Mouse (Mus musculus): Measurements from ENCODE around the gene Gm11985. TPM values are rescaled to one million over a fixed set of nuclear protein-coding genes. Genes with fewer than 3 reads are reported as not detected.
A peak's percentile ranks its signal among the peaks of the same experiment; 100 is the strongest.

Gene Gm11985
- polyA plus RNA-seq, 1 experiment from 2014 or later, result not detected

DNA sequence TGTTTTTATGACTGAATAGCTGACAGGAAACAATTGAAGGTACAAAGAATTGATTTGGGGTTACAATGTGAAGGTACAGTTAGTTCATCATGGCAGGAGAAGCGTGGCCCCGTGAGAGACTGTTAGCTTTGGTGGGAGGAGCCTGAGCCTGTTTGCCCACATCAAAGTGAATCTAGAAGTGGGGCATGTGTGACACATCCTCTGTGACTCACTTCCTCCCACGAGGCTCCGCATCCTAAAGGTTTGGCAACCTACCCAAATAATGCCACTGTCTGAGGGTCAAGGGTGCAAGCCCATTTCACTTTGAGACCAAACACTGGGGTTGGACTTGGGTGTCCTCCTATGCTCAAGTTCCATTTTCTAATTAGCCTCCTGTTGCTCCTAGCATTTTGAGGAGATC lies 43.1 kb downstream of the Gm11985 start:
- 71% methylated on average over 4 of the region's 4 CpGs for WGBS
- DNase-seq (ENCODE audit: low spot score), result no peak
- Histone ChIP-seq H3K27ac (replicated peaks; ENCODE audit: low read depth, low read length) (no peak overlapping the region), H3K9me3 (ENCODE audit: control insufficient read depth, low read length) (no peaks in the 10 kb centered on the region), H3K4me2 (ENCODE audit: low read depth, severe bottlenecking) (no peak overlapping the region), H3K9ac (ENCODE audit: low read length) (no peak overlapping the region), H3K27me3 (ENCODE audit: control insufficient read depth, insufficient read depth, low read length) (no peaks in the 10 kb centered on the region), H3K36me3 (ENCODE audit: control insufficient read depth, insufficient read depth, low read length) (no peaks in the 10 kb centered on the region), H3K4me3 (ENCODE audit: low read depth, low read length) (no peak overlapping the region), H3K4me1 (ENCODE audit: control insufficient read depth, insufficient read depth, low read length) (peaks cover 5% of the 10 kb centered on the region)
- ATAC-seq (ENCODE audit: insufficient number of reproducible peaks, low FRiP score, low TSS enrichment, low read depth), result no peak

DNA sequence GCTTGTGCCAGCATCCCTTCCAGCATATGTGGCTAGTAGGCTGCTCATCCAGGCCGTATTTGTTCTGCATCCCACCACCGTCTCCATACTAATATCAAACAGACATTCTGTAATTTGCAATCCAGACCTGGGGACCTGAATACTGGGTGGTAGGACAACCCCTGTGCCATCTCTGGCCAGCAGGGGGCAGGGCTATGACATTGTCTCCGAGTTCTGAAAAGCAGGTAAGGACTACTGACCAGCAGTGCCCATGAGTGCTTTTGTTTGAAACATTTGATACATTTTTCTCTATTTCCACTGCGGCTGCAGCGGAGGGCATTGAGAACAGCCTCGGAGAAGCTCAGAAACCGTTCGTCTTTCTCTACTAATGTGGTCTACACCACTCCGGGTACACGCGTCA lies 44.0 kb downstream of the Gm11985 start:
- ATAC-seq (ENCODE audit: insufficient number of reproducible peaks, low FRiP score, low TSS enrichment, low read depth) (no peak), DNase-seq (ENCODE audit: low spot score) (peak; percentile 37)
- Histone ChIP-seq H3K27ac (replicated peaks; ENCODE audit: low read depth, low read length) (no peak overlapping the region), H3K27me3 (ENCODE audit: control insufficient read depth, insufficient read depth, low read length) (no peaks in the 10 kb centered on the region), H3K4me2 (ENCODE audit: low read depth, severe bottlenecking) (no peak overlapping the region), H3K36me3 (ENCODE audit: control insufficient read depth, insufficient read depth, low read length) (no peaks in the 10 kb centered on the region), H3K4me3 (ENCODE audit: low read depth, low read length) (no peak overlapping the region), H3K9ac (ENCODE audit: low read length) (no peak overlapping the region), H3K9me3 (ENCODE audit: control insufficient read depth, low read length) (no peaks in the 10 kb centered on the region), H3K4me1 (ENCODE audit: control insufficient read depth, insufficient read depth, low read length) (peaks cover 5% of the 10 kb centered on the region)
- 87% methylated on average over 11 of the region's 11 CpGs for WGBS

DNA sequence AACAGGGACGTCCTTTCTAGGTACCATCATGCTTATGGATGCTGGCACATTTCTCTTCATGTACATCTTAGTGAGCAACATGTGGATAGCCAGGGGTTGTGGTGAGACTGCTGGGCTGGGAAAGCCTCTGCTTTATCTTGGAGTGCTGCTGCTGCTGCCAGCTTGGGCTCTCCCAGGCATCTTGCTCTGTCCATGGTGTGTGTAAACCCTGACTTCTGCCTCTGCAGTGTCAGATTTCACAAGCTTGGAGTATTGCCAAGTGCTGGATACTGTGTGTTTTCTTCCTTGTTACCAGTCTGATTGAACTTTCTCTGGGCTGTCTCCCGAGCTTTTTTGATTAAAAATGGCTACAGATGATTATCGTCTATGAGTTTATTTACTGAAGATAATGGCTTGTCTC lies 45.6 kb downstream of the Gm11985 start:
- DNase-seq (ENCODE audit: low spot score), result peak; percentile 60
- 44% methylated on average over 3 of the region's 3 CpGs for WGBS

DNA sequence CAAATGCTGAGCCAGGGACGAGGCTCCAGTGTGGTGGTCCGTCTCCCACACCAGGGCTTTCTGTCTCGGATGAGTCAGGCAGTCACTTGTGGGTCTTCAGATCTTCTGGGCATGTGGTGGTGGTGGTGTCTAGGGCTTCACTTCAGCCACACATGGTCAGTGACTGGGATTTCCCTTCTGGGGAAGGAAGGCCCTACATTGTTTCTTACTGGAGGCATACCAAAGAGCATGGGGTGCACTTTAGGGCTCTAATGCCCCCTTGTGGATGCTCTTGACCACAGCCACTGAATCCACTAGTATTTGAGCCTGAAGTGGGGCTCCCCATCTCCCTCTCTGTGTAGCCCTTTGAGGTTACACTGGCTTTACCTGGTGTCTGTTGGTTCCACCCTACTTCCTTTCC lies 47.9 kb downstream of the Gm11985 start:
- Histone ChIP-seq H3K9ac (ENCODE audit: low read length) (no peak overlapping the region), H3K27ac (replicated peaks; ENCODE audit: low read depth, low read length) (no peak overlapping the region), H3K36me3 (ENCODE audit: control insufficient read depth, insufficient read depth, low read length) (no peaks in the 10 kb centered on the region), H3K4me2 (ENCODE audit: low read depth, severe bottlenecking) (no peak overlapping the region), H3K4me1 (ENCODE audit: control insufficient read depth, insufficient read depth, low read length) (peaks cover 5% of the 10 kb centered on the region), H3K4me3 (ENCODE audit: low read depth, low read length) (no peak overlapping the region), H3K27me3 (ENCODE audit: control insufficient read depth, insufficient read depth, low read length) (no peaks in the 10 kb centered on the region), H3K9me3 (ENCODE audit: control insufficient read depth, low read length) (no peaks in the 10 kb centered on the region)
- WGBS, result 92% methylated on average over 3 of the region's 3 CpGs
- no peak for DNase-seq (ENCODE audit: low spot score)
- ATAC-seq (ENCODE audit: insufficient number of reproducible peaks, low FRiP score, low TSS enrichment, low read depth), result 0 out of 2 replicates have a peak, but pooled peaks have one; percentile 12

More for the DNA sequence above, 45.6 kb downstream of the Gm11985 start:
- Histone ChIP-seq H3K36me3 (ENCODE audit: control insufficient read depth, insufficient read depth, low read length) (no peaks in the 10 kb centered on the region), H3K9ac (ENCODE audit: low read length) (no peak overlapping the region), H3K4me2 (ENCODE audit: low read depth, severe bottlenecking) (no peak overlapping the region), H3K27ac (replicated peaks; ENCODE audit: low read depth, low read length) (no peak overlapping the region), H3K9me3 (ENCODE audit: control insufficient read depth, low read length) (no peaks in the 10 kb centered on the region), H3K27me3 (ENCODE audit: control insufficient read depth, insufficient read depth, low read length) (no peaks in the 10 kb centered on the region), H3K4me3 (ENCODE audit: low read depth, low read length) (no peak overlapping the region), H3K4me1 (ENCODE audit: control insufficient read depth, insufficient read depth, low read length) (peaks cover 5% of the 10 kb centered on the region)
- ATAC-seq (ENCODE audit: insufficient number of reproducible peaks, low FRiP score, low TSS enrichment, low read depth), result peak; percentile 60; the same call in 1 of the 2 replicates

DNA sequence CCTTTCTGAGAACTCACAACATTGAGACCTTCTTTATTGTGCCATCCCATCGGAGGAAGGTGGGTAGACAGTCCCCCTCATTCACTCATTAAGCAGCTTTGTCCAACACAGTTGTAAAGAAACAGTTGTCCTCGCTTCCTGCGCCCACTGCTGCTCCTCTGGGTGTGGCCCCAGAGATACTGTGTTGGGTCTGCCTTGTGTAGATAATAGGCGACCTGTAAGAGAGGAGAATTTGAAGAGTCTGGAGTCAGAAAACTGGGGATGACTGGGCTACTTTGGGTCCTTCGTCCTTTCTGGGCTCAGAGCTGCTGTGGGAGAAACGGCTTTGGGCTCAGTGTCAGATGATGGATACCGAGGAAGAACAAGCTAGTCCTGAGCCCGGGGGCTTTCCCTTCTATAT lies 50.0 kb downstream of the Gm11985 start:
- H3K4me1 ChIP-seq (ENCODE audit: control insufficient read depth, insufficient read depth, low read length), result peaks cover 5% of the 10 kb centered on the region
- no peaks in the 10 kb centered on the region for H3K9me3 ChIP-seq (ENCODE audit: control insufficient read depth, low read length)
- no peaks in the 10 kb centered on the region for H3K27me3 ChIP-seq (ENCODE audit: control insufficient read depth, insufficient read depth, low read length)
- WGBS, result 93% methylated on average over 8 of the region's 8 CpGs
- DNase-seq (ENCODE audit: low spot score), result no peak
- H3K36me3 ChIP-seq (ENCODE audit: control insufficient read depth, insufficient read depth, low read length), result no peaks in the 10 kb centered on the region
- H3K4me2 ChIP-seq (ENCODE audit: low read depth, severe bottlenecking), result no peak overlapping the region
- no peak overlapping the region for H3K4me3 ChIP-seq (ENCODE audit: low read depth, low read length)
- no peak for ATAC-seq (ENCODE audit: insufficient number of reproducible peaks, low FRiP score, low TSS enrichment, low read depth)
- no peak overlapping the region for H3K9ac ChIP-seq (ENCODE audit: low read length)
- no peak overlapping the region for H3K27ac ChIP-seq (replicated peaks; ENCODE audit: low read depth, low read length)

DNA sequence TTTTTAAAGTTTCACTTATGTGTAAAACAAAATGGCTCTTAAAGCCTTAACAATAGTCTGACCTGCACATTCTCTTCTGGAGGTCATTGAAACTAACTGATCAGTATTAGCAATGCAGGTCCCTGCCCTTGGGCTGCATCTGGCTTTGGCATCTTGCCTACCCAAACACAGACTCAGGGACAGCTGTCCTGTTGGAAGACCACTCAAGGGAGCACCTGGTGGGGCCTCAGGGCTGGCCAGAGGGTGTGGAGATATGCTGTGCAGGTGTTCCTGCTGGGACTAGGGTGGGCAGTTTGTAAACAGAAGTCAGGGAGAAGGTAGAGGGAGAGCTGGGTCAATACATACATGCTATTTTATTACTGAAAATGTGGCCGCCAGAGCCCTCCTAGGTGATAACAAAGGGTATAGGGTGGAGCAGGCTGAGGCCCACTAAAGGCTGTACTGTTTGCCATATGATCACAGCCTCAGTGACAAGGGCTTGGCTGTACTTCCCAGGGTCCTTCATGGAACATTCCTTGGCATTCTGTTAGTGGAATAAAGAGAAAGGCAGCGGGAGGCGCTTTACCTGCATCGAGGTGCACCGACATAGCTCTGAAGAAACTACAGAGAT lies 52.0 kb downstream of the Gm11985 start:
- Histone ChIP-seq H3K4me3 (ENCODE audit: low read depth, low read length) (no peak overlapping the region), H3K27me3 (ENCODE audit: control insufficient read depth, insufficient read depth, low read length) (no peaks in the 10 kb centered on the region), H3K36me3 (ENCODE audit: control insufficient read depth, insufficient read depth, low read length) (no peaks in the 10 kb centered on the region), H3K4me2 (ENCODE audit: low read depth, severe bottlenecking) (no peak overlapping the region), H3K9me3 (ENCODE audit: control insufficient read depth, low read length) (no peaks in the 10 kb centered on the region), H3K4me1 (ENCODE audit: control insufficient read depth, insufficient read depth, low read length) (no peaks in the 10 kb centered on the region), H3K27ac (replicated peaks; ENCODE audit: low read depth, low read length) (no peak overlapping the region), H3K9ac (ENCODE audit: low read length) (no peak overlapping the region)
- no peak for ATAC-seq (ENCODE audit: insufficient number of reproducible peaks, low FRiP score, low TSS enrichment, low read depth)
- no peak for DNase-seq (ENCODE audit: low spot score)
- WGBS, result 91% methylated on average over 5 of the region's 5 CpGs

DNA sequence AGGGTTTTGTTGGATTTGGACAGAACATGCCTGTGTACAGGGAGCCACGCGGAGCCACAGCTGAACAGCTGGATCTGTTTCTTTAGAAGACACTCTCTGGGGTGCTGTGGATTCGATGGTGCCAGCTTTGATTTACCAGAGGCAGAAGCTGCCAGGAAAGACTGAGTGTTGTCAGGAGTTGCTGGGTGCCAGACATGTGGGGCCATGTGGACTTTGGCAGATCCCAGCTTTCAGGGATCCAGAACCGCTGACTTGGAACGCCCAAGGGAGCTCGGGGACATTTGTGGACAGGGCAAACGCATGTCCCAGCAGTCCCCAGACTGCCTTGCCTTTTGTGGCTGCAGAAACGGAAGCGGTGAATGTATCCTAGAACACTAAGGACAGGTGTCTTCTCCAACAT lies 52.6 kb downstream of the Gm11985 start:
- no peak overlapping the region for H3K9ac ChIP-seq (ENCODE audit: low read length)
- no peak for DNase-seq (ENCODE audit: low spot score)
- no peak overlapping the region for H3K4me3 ChIP-seq (ENCODE audit: low read depth, low read length)
- H3K4me1 ChIP-seq (ENCODE audit: control insufficient read depth, insufficient read depth, low read length), result no peaks in the 10 kb centered on the region
- H3K27ac ChIP-seq (replicated peaks; ENCODE audit: low read depth, low read length), result no peak overlapping the region
- ATAC-seq (ENCODE audit: insufficient number of reproducible peaks, low FRiP score, low TSS enrichment, low read depth), result no peak
- no peaks in the 10 kb centered on the region for H3K9me3 ChIP-seq (ENCODE audit: control insufficient read depth, low read length)
- H3K27me3 ChIP-seq (ENCODE audit: control insufficient read depth, insufficient read depth, low read length), result no peaks in the 10 kb centered on the region
- WGBS, result 85% methylated on average over 9 of the region's 9 CpGs
- H3K4me2 ChIP-seq (ENCODE audit: low read depth, severe bottlenecking), result no peak overlapping the region
- H3K36me3 ChIP-seq (ENCODE audit: control insufficient read depth, insufficient read depth, low read length), result no peaks in the 10 kb centered on the region

DNA sequence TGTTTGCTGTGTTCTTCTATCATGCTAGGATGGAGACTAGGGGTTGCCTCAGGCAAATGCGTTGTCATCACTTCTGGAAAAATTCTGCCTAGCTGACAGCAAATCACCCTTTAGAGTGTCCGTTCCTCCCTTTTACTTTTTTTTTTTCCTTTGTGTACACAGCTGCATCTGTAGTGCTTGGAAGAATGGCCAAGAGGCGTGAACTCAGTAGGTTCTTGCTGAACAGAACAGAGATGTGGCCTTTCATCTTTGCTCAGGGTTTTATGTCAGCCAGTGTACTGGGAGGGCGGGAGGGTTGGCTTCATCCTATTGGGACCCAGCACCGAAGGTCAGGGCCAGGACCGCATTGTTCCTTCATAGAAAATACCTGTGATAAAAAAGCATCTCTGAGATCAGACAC lies 53.1 kb downstream of the Gm11985 start:
- no peak overlapping the region for H3K4me3 ChIP-seq (ENCODE audit: low read depth, low read length)
- H3K9ac ChIP-seq (ENCODE audit: low read length), result no peak overlapping the region
- H3K27me3 ChIP-seq (ENCODE audit: control insufficient read depth, insufficient read depth, low read length), result no peaks in the 10 kb centered on the region
- WGBS, result 85% methylated on average over 6 of the region's 6 CpGs
- H3K4me2 ChIP-seq (ENCODE audit: low read depth, severe bottlenecking), result no peak overlapping the region
- H3K36me3 ChIP-seq (ENCODE audit: control insufficient read depth, insufficient read depth, low read length), result no peaks in the 10 kb centered on the region
- DNase-seq (ENCODE audit: low spot score) (no peak), ATAC-seq (ENCODE audit: insufficient number of reproducible peaks, low FRiP score, low TSS enrichment, low read depth) (no peak)
- H3K27ac ChIP-seq (replicated peaks; ENCODE audit: low read depth, low read length), result no peak overlapping the region
- no peaks in the 10 kb centered on the region for H3K4me1 ChIP-seq (ENCODE audit: control insufficient read depth, insufficient read depth, low read length)
- H3K9me3 ChIP-seq (ENCODE audit: control insufficient read depth, low read length), result no peaks in the 10 kb centered on the region

DNA sequence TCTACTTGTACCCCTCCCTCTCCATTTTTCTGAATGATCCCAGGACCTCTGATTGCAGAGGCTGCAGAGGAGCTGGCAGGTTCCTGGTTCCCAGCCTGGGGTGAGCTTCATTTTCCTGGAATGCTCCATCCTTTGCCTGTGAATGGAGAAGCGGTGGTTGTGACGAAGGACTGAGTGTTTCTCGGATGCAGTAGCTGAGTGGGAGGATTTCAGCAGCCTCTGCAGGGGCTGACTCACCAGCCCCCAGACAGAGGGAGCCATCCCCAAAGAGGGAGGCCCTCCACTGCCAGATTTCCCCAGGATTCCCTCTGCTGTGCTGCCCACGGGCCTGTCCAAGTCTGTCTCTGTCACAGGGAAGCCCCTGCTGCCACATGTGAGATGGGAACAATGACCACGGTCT lies 54.0 kb downstream of the Gm11985 start:
- Histone ChIP-seq H3K4me1 (ENCODE audit: control insufficient read depth, insufficient read depth, low read length) (no peaks in the 10 kb centered on the region), H3K4me3 (ENCODE audit: low read depth, low read length) (no peak overlapping the region), H3K27ac (replicated peaks; ENCODE audit: low read depth, low read length) (no peak overlapping the region), H3K9ac (ENCODE audit: low read length) (no peak overlapping the region), H3K27me3 (ENCODE audit: control insufficient read depth, insufficient read depth, low read length) (no peaks in the 10 kb centered on the region), H3K9me3 (ENCODE audit: control insufficient read depth, low read length) (no peaks in the 10 kb centered on the region), H3K36me3 (ENCODE audit: control insufficient read depth, insufficient read depth, low read length) (no peaks in the 10 kb centered on the region), H3K4me2 (ENCODE audit: low read depth, severe bottlenecking) (no peak overlapping the region)
- no peak for ATAC-seq (ENCODE audit: insufficient number of reproducible peaks, low FRiP score, low TSS enrichment, low read depth)
- 84% methylated on average over 5 of the region's 5 CpGs for WGBS
- DNase-seq (ENCODE audit: low spot score), result no peak
